Mouse (Mus musculus) CH12.LX (cell line): ENCODE results near the gene Sell.

Experiments
- BHLHE40 ChIP-seq: IDR thresholded peaks from 2 replicates; pipeline ENCODE4 v1.6.1; 2011; ENCODE audit warnings: mild to moderate bottlenecking, low read depth, low read length, improper control_type of control experiment
- CHD2 ChIP-seq: IDR thresholded peaks from 2 replicates; pipeline ENCODE4 v1.6.1; 2011; ENCODE audit warnings: low read length, improper control_type of control experiment
- CTCF ChIP-seq, 2 experiments: IDR thresholded peaks in 1 of 2; conservative IDR thresholded peaks in 1 of 2; 2 replicates each; pipeline ENCODE4 v1.5.1; 2011 to 2012; ENCODE audit warnings: low read depth in 2 of 2, low read length in 2 of 2, improper control_type of control experiment in 1 of 2, inconsistent platforms in 1 of 2, mild to moderate bottlenecking in 1 of 2, moderate library complexity in 1 of 2
- EP300 ChIP-seq: IDR thresholded peaks from 2 replicates; pipeline ENCODE4 v1.6.1; 2011; ENCODE audit warnings: low read length, improper control_type of control experiment
- HCFC1 ChIP-seq: IDR thresholded peaks from 2 replicates; pipeline ENCODE4 v1.6.1; 2012; ENCODE audit warnings: low read depth, mild to moderate bottlenecking, inconsistent platforms, low read length, improper control_type of control experiment
- MYC ChIP-seq: IDR thresholded peaks from 2 replicates; pipeline ENCODE4 v1.6.1; 2011; ENCODE audit warnings: low read depth, mild to moderate bottlenecking, improper control_type of control experiment, low read length
- POLR2A ChIP-seq: IDR thresholded peaks from 2 replicates; pipeline ENCODE4 v1.6.1; 2011; ENCODE audit warnings: low read depth, mild to moderate bottlenecking, improper control_type of control experiment, low read length
- SMC3 ChIP-seq: IDR thresholded peaks from 2 replicates; pipeline ENCODE4 v1.6.1; 2011; ENCODE audit warnings: low read depth, low read length, improper control_type of control experiment
- TBP ChIP-seq: conservative IDR thresholded peaks from 2 replicates; pipeline ENCODE4 v1.6.1; 2011; ENCODE audit warnings: low read depth, low read length, improper control_type of control experiment
- UBTF ChIP-seq: IDR thresholded peaks from 2 replicates; pipeline ENCODE4 v1.6.1; 2012; ENCODE audit warnings: low read depth, mild to moderate bottlenecking, inconsistent platforms, low read length, improper control_type of control experiment, moderate library complexity
- USF1 ChIP-seq: IDR thresholded peaks from 2 replicates; pipeline ENCODE4 v1.6.1; 2014; ENCODE audit warnings: low read depth, mild to moderate bottlenecking, inconsistent platforms, low read length, improper control_type of control experiment
- USF2 ChIP-seq: conservative IDR thresholded peaks from 2 replicates; pipeline ENCODE4 v1.6.1; 2011; ENCODE audit warnings: low read depth, low read length, improper control_type of control experiment
- ZKSCAN1 ChIP-seq: IDR thresholded peaks from 2 replicates; pipeline ENCODE4 v1.6.1; 2012; ENCODE audit warnings: low read depth, inconsistent platforms, low read length, improper control_type of control experiment, borderline replicate concordance
- ZNF384 ChIP-seq: IDR thresholded peaks from 2 replicates; pipeline ENCODE4 v1.6.1; 2012; ENCODE audit warnings: low read depth, low read length, improper control_type of control experiment, inconsistent platforms

DNA sequence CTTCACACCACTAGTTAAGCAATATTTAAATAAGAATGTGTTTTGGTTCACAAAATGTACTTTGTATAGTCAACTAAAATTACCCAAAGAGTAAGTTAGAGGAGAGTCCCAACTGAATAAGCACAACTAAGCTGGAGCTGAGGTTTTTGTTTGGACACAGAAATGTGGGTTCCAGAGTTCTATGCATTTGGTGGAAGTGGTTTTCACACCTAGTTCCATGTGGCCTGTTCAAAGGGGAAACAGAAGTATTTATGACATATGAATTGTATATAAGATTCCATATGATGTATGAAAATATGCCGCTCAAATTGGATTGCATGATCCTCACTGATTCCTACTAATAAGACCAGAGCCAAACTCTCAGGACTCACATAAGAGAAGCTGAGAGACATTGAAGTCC is 13.6 kb downstream of the Sell start:
- TF ChIP-seq POLR2A (no peak), CTCF (conservative IDR thresholded peaks at IDR 0.05 in 1 of 2, IDR thresholded peaks at IDR 0.05 in 1 of 2; ENCODE audit: low read depth in 2 of 2, low read length in 2 of 2) (no peak), EP300 (no peak), CHD2 (no peak), UBTF (no peak), BHLHE40 (no peak), HCFC1 (no peak), USF1 (no peak), USF2 (no peak), SMC3 (no peak), MYC (no peak), ZNF384 (no peak), TBP (no peak), ZKSCAN1 (no peak)
